Mouse (Mus musculus): ENCODE measurements around the gene Dtx2.

Dtx2 gene

DNA sequence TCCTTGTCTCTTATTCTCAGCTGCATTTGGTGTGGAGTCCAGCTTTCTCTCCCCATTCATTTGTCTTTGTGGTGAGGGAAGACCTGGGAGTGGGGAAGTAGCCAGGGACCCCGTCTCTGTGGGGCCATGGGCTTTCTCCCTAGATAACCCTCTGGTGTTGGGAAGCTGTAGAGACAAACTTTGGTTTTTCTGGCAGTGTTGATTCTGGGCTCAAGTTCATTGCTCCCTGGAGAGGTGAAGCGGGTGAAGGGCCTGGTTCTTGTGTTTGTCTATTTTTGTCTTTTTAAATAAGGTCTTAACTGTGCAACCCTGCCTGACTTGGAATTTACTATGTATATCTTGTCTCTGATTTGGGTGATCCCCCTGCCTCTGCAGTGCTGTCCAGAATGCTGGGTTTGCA, 24.1 kb downstream of the Dtx2 start:
- DNase-seq (ENCODE audit: extremely low read depth, insufficient read length, low spot score), result no peak

DNA sequence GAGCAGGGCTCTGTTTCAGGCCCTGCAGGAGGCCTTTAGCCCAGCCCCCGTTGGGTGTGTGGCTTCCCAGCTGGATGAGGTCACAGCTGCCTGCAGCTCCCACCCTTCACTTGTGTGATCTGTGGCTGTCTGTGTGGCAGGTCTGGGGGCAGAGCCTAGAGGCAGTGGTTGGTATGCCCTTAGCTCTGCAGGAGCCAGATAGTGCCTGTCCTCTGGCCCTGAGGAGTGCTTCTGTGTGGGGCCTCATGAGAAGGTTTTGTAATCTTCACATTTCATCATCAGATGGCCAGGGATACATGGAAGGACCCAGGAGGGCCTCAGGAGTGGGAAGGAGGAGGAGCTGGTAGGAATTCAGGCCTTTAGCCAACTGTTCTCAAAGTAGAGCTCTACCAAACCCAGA, 25.3 kb downstream of the Dtx2 start:
- DNase-seq (ENCODE audit: extremely low read depth, insufficient read length, low spot score), result peak; percentile 20

DNA sequence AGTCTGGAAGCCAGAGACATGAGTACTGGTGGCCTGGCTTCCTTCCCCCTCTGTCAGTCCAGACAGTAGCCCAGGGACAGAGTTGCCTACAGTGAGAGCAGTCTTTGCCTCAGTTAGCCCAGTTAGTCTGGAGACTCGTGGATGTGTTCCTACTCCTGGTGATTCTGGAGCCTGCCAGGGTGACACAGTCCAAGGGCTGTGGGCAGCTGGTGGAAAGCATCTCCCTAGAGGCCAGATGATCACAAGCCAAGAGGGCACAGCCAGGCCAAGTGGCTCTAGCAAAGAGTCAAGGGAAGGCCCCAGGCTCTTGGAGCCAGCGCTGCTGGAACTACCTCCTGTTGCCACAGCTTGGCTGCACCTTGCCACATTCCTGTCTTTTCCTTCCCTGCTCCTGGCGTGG, 31.1 kb downstream of the Dtx2 start:
- no peak for DNase-seq (ENCODE audit: extremely low read depth, insufficient read length, low spot score)

DNA sequence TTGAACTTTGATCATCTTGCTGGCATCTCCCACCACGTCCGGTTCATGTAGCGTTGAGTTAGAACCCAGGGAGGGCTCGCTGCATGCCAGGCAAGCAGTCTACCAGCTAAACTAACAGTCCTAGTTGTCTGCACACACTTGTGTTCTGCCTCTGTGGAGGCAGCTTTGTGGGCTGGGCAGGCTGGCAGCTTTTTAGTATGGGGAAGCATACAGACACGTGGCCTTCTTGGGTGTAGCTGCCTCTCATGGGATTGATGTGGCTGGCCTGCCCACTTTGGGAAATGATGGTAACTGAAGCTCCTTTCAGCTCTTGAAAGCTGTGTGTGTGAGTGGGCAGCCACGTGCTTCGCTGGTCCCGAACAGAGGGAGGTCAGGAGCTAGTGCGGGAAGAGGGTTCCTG, 32.3 kb downstream of the Dtx2 start:
- DNase-seq (ENCODE audit: extremely low read depth, insufficient read length, low spot score), result no peak

DNA sequence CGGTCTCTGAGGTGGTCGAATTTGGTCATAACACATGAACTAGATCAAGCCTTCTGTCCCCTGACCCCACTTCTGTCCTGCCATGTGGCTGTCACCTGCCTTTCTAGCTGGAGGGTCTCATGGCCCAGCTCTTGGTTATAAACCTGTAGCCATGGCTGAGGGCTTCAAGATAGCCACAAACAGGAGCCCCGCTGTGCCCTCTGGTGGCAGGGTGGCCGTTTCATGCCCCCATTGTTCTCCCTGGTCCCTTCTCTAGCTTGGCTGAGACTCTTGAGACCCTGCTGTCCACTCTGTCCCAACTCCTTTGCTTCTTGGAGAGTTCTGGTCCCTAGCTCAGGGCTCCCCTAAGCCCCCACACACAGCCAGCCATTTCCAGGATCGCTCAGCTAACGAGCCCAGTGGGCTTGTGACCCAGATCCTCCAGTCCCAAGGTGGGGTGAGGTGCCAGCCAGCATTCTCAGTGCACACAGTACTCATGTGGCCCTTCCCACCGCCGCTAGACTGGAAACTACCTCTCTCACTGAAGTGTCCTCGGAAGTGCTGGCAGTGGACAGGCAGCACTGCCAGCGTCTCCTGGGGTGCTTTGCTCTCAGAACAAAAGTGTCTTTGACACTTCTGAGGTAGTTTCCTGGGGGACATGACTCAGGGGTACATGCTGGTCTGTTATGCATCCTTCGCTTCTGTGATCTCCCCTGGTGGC, 33.2 kb downstream of the Dtx2 start:
- no peak for DNase-seq (ENCODE audit: extremely low read depth, insufficient read length, low spot score)

DNA sequence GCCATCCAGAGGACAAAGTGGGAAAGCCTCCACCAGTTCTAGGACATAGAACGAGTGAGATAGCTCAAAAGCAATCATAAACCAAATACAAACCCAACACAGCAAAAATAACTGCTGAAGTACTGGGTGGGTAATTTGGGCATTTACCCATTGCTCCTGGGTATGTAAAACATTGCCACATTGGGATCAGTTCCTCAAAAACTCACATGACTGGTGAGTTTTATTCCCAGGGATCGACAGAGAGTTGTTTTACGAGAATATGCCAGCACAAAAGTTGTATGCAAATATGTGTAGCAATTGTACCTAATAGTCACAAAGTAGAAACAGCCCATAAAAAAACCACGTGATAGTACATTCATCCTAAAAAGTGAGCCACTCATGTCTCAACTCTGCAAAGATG, 40.3 kb downstream of the Dtx2 start:
- no peak for DNase-seq (ENCODE audit: extremely low read depth, insufficient read length, low spot score)

DNA sequence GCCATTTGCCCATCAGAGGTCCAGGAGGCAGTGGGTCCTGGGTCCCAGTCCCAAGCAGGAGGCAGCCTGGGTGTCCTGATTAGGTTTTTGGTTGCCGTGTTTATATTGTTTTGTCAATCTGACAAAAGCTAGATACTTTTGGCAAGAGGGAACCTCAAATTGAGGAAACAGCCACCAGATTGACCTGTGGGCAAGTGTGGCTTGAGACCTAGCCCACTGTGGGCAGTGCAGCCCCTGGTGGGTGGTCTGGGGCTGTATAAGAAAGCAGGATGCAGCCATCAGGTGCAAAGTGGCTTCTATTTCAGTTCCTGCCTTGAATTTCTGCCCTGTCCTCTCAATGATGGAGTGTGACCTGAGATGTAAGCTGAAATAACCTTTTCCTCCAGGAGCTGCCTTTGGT, 40.7 kb downstream of the Dtx2 start:
- no peak for DNase-seq (ENCODE audit: extremely low read depth, insufficient read length, low spot score)

DNA sequence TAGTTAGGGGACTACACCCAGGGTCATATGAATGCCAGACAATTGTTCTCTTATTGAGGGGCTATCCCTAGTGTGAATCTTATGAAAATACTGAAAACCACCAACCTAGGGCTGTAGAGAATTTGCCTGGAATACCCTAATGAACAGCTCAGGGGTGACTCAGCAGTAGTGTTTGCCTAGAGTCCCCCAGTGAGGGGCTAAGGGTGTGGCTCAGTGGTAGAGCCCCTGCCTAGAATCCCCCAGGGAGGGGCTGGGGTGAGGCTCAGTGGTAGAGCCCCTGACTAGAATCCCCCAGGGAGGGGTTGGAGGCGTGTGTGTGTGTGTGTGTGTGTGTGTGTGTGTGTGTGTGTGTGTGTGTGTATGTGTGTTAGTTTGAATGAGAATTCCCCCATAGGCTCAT, 42.1 kb downstream of the Dtx2 start:
- DNase-seq (ENCODE audit: extremely low read depth, insufficient read length, low spot score), result no peak

DNA sequence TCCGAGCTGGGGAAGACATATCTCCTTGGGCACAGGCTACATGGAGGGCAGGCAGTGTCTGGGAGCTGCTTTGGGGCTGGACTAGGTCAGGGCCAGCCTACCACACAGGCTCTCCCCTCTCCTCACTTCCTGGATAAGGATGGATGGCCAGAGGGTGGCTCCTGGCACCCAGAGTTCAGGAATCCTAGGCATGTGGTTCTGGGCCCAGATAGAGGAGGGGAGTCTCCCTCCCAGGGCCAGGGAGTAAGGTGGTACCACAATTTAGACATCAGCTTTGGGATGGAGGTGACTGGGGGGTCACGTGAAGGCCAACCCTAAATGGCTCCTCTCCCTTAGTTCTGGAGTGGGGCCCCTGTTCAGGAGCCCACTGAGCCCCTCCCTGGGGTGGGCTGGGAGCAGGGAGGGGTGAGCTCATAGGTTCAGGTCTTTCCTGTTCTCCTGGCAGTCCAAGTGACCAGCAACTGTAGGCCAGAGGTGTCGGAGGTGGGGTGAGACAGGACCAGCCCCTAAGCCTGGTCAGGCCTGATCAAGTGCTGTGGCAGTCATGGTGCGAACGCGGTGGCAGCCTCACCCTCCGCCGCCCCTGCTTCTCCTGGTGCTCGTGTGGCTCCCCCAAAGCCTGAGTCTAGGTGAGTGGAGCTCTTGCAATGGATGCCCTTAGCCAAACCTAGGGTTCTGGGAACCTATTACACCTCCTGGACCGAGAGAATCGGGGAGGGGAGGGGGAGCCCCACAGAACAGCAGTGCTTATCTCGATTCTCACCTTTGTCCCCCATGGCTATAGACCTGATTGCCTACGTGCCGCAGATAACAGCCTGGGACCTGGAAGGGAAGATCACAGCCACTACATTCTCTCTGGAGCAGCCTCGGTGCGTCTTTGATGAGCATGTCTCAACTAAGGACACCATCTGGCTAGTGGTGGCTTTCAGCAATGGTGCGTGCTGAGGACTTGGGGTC, 43.9 kb downstream of the Dtx2 start, which contains the start of gene Upk3b:
Gene Upk3b, plus strand, starts transcription at position 239 of the 957 bp plus-strand sequence.
- DNase-seq (ENCODE audit: extremely low read depth, insufficient read length, low spot score), result no peak

DNA sequence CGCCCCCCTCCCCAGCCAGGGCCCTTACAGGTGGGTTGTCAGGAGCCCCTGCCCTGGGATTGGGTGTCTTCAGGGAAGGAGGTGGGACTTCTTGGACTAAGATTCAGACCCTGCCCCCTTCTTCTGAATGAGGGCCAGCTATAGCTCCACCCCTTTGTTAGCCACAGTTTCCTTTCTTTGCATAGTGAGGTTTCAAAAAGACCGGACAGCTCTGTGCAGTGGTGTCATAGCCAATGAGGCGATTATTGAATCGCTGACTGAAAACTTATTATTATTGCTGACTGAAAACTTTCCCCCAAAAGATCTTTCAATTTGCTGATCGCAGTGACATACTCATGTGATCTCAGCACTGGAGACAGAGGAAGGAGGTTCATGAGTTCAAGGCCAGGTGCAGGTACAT, 45.6 kb downstream of the Dtx2 start:
- DNase-seq (ENCODE audit: extremely low read depth, insufficient read length, low spot score), result no peak

DNA sequence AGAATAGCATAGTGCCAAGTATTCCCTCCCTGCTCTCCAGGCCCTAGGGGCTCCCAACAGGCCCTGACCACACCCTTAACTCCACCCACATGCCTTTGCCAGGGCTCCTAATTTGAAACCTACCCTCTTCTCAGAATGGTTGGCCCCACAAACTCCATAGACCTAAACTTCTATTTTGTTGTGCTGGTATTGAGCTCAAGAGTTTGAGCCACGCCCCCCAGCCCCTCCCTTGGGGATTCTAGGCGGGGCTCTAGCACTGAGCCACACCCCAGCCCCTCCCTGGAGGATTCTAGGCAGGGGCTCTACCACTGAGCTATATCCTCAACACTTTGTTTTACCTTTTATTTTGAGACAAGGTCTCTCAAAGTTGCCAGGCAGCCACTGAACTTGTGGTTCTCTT, 46.7 kb downstream of the Dtx2 start:
- DNase-seq (ENCODE audit: extremely low read depth, insufficient read length, low spot score), result no peak

DNA sequence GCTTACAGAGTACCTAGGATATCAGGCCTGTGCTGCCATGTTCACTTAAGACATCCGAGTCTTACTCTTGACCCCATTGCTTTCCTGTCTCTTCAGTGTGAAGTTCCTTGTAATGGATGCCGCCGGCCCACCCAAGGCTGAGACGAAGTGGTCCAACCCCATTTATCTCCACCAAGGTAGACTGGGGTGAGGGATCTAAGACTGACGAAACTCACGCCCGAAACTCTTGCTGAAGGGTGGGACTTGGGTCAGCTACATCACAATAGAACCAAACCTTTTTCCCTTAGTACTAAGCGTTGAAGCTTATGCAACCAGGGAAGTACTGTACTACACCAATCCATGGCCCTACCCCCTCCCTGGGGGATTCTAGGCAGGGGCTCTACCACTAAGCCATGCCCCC, 47.1 kb downstream of the Dtx2 start:
- no peak for DNase-seq (ENCODE audit: extremely low read depth, insufficient read length, low spot score)

DNA sequence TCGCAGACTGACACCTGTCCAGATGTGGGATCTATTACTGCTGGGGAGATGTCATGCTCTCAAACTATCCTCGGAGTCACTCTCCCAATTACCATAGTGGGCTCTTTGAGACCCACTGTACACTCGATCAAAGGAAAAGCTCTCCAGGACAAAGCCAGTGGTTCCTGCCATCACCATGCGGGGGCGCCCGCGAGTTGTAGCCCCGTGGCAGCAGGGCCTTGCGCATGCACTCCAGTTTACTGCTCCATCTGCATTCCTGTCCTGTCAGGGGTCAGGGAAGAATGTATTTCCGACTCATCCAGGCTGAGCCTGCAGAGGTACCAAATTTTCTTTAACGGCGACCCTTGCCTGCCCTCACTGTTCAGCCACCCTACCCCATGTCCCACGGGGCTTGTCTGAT, 50.3 kb downstream of the Dtx2 start:
- peak; percentile 60 for DNase-seq (ENCODE audit: extremely low read depth, insufficient read length, low spot score)

DNA sequence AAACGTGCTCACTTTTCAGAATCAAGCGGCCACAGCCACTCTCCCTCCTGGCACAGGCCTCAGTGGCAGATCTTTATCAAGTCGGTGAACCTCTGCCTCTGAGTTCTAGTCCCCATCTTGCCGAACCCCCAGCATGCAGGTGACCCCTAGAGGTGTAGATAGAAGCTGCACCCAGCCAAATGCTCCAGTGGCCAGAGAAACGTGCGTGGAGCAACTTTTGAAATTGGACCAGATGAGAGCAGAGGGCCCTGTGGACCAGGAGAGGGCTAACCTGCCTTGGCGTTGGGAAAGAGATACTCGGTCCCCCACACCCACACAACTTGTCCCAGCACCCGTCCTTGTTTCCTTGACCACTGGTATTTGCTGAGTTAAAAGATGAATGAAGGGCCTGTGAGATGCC, 50.8 kb downstream of the Dtx2 start:
- peak; percentile 51 for DNase-seq (ENCODE audit: extremely low read depth, insufficient read length, low spot score)

DNA sequence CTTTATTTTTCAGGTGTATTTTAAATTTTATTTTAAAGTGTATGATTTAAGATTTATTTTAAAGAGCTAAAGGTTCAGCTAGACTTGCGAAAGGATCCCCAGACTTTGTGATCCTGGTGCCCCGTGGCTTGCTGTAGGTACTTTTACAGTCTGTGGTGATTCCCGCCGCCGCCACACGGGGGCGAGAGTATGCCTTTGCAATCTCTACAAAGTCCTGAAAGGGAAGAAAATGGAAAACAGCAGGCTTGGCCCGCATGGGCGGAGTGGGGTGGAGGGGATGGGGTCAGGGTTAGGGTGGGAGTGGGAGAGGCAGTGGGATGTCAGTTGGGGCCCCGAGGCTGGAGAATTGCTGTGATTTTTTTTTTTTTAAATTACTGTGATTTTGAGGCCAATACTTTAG, 51.4 kb downstream of the Dtx2 start:
- DNase-seq (ENCODE audit: extremely low read depth, insufficient read length, low spot score), result peak; percentile 70

DNA sequence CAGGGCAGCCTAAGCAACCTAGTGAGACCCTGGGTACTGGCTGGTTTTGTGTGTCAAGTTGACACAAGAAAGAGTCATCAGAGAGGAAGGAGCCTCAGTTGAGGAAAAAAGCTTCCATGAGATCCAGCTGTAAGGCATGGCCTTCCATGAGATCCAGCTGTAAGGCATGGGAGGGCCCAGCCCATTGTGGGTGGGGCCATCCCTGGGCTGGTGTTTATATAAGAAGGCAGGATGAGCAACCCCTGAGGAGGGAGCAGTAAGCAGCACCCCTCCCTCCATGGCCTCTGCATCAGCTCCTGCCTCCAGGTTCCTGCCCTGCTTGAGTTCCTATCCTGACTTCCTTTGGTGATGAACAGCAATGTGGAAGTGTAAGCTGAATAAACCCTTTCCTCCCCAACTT, 53.9 kb downstream of the Dtx2 start:
- peak; percentile 60 for DNase-seq (ENCODE audit: extremely low read depth, insufficient read length, low spot score)

DNA sequence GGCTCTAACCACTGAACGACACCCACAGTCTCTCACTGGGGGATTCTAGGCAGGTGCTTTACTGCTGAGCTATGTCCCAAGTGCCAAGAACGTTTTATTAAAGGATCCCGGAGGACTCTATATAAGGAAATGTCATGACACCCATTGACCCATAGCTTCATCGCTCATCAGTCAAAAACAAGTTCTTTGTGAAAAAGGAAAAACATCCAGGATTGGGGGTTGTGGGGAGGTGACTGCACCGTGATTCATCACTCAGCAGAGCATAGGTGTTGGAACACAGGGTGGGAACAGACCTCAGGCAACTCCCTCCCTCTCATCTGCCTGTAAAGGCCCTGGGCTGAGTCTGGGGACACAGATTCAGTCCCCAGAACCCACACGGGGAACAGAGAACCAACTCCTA, 55.3 kb downstream of the Dtx2 start:
- DNase-seq (ENCODE audit: extremely low read depth, insufficient read length, low spot score), result peak; percentile 59

DNA sequence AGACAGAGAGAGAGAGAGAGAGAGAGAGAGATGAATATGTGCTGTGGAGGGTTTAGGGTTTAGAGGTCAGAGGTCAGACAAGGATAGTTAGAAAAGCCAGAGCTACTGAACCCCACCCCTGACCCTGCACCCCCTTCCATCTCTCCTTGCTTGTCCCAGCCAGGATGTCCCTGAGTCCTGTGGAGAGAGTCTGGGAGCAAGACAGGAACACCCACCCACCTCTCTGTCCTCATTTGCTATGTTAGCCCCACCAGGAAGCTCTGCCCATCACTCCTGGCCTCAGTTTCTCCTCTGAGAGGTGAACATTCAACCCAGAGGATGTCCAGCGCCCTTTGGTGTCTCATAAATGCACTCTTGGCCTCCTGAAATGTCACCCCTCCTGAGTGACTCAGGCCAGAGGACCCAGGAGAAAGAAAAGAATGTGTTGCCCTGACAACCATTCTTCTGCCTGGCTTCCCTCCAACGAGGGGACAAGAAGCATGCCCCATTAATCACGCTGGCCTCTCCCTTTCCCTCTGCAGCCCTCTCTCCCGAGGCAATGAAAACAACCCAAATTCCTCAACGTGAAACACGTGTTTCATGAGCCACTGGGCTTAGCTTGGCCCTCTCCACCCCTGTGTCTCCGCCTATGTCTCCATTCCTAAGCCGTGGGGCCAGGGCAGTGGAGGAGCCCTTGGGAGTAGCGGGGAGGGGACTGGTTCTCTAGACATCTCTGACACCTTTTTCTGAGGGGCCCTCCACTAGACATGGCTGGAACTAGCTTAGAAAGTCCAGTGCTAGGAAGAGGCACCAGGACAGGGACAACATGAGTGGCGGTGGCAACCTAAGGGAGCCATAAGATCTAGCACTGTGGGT, 56.9 kb downstream of the Dtx2 start:
- DNase-seq (ENCODE audit: extremely low read depth, insufficient read length, low spot score), result peak; percentile 84

DNA sequence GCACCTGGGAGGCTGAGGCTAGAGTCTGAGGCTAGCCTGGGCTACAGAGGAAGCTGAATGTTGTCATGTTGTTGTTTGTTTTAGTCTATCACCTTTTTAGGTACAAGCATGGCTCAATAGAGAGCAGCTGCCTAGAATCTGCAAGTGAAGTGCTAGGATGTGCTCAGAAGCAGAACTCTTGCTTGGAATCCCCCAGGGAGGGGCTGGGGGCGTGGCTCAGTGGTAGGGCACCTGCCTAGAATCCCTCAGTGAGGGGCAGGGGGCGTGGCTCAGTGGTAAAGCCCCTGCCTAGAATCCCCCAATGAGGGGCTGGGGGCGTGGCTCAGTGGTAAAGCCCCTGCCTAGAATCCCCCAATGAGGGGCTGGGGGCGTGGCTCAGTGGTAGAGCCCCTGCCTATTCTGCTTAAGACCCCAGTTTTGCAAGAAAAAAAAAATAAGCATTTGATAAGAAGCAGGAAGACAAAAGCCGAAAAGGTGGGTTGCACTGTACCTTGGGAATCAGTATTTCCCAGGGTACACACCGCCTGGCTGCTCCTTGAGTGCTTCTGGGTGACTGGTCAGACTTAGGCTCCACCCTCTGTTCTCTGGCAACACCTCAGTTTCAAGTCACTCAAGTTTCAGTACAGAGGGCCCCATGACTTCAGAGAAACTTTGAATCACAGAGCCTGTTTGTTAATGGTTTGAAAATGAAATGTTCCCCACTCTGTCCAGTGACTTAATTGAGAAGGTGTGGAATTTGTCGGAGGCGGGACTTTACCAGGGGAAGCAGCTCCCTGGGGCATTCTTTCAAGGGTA, 58.5 kb downstream of the Dtx2 start:
- DNase-seq (ENCODE audit: extremely low read depth, insufficient read length, low spot score), result peak; percentile 67

All from 3134 (cell line).